Mouse (Mus musculus): ENCODE results near the gene Gm32742.

The Gm32742 gene

GRCm38 (mm10) chr9:51165312-51166180 is at the start of gene Gm32742:
TSS of gene Gm32742 (minus strand) at chr9:51165517.
- DNase-seq (ENCODE audit: extremely low read depth, insufficient read length, low spot score) = no peak

GRCm38 (mm10) chr9:51213729-51214237 is 48.5 kb upstream of the Gm32742 start:
- peak; percentile 17 for DNase-seq (ENCODE audit: extremely low read depth, insufficient read length, low spot score)

GRCm38 (mm10) chr9:51213023-51213728 is 47.9 kb upstream of the Gm32742 start, which contains the start of gene Pou2af1:
TSS of gene Pou2af1 (plus strand) at chr9:51213708.
- no peak for DNase-seq (ENCODE audit: extremely low read depth, insufficient read length, low spot score)

- DNase-seq (ENCODE audit: extremely low read depth, insufficient read length, low spot score) = no peak
Observed at GRCm38 (mm10) chr9:51211191-51211590, 45.9 kb upstream of the Gm32742 start.

GRCm38 (mm10) chr9:51208974-51209332 is 43.6 kb upstream of the Gm32742 start:
- no peak for DNase-seq (ENCODE audit: extremely low read depth, insufficient read length, low spot score)

GRCm38 (mm10) chr9:51194790-51195189 is 29.5 kb upstream of the Gm32742 start:
- no peak for DNase-seq (ENCODE audit: extremely low read depth, insufficient read length, low spot score)

GRCm38 (mm10) chr9:51190655-51191054 is 25.3 kb upstream of the Gm32742 start:
- DNase-seq (ENCODE audit: extremely low read depth, insufficient read length, low spot score) = no peak

- DNase-seq (ENCODE audit: extremely low read depth, insufficient read length, low spot score) = no peak
Observed at GRCm38 (mm10) chr9:51185871-51186270, 20.6 kb upstream of the Gm32742 start.

- DNase-seq (ENCODE audit: extremely low read depth, insufficient read length, low spot score) = no peak
Observed at GRCm38 (mm10) chr9:51185386-51185785, 20.1 kb upstream of the Gm32742 start.

GRCm38 (mm10) chr9:51182716-51183710 is 17.7 kb upstream of the Gm32742 start:
- DNase-seq (ENCODE audit: extremely low read depth, insufficient read length, low spot score) = no peak

- DNase-seq (ENCODE audit: extremely low read depth, insufficient read length, low spot score) = peak; percentile 77
Observed at GRCm38 (mm10) chr9:51180621-51181020, 15.3 kb upstream of the Gm32742 start.

- no peak for DNase-seq (ENCODE audit: extremely low read depth, insufficient read length, low spot score)
Observed at GRCm38 (mm10) chr9:51178297-51178696, 13.0 kb upstream of the Gm32742 start.

GRCm38 (mm10) chr9:51175722-51176121 is 10.4 kb upstream of the Gm32742 start:
- DNase-seq (ENCODE audit: extremely low read depth, insufficient read length, low spot score) = no peak

- no peak for DNase-seq (ENCODE audit: extremely low read depth, insufficient read length, low spot score)
Observed at GRCm38 (mm10) chr9:51174890-51175464, 9.7 kb upstream of the Gm32742 start.

GRCm38 (mm10) chr9:51170298-51170697 is 5.0 kb upstream of the Gm32742 start:
- peak; percentile 70 for DNase-seq (ENCODE audit: extremely low read depth, insufficient read length, low spot score)

- DNase-seq (ENCODE audit: extremely low read depth, insufficient read length, low spot score) = no peak
Observed at GRCm38 (mm10) chr9:51169133-51169532, 3.8 kb upstream of the Gm32742 start.

GRCm38 (mm10) chr9:51168698-51169097 is 3.4 kb upstream of the Gm32742 start:
- no peak for DNase-seq (ENCODE audit: extremely low read depth, insufficient read length, low spot score)

GRCm38 (mm10) chr9:51167954-51168353 is 2.6 kb upstream of the Gm32742 start:
- no peak for DNase-seq (ENCODE audit: extremely low read depth, insufficient read length, low spot score)

GRCm38 (mm10) chr9:51163989-51164388 is 1.3 kb downstream of the Gm32742 start:
- no peak for DNase-seq (ENCODE audit: extremely low read depth, insufficient read length, low spot score)

GRCm38 (mm10) chr9:51161771-51162388 is 3.4 kb downstream of the Gm32742 start:
- peak; percentile 34 for DNase-seq (ENCODE audit: extremely low read depth, insufficient read length, low spot score)

All from 3134 (cell line).